Mouse (Mus musculus) ES-Bruce4 (cell line): ENCODE measurements at regions not wholly inside any gene's neighbourhood (a gene's known extent, or its start where the extent isn't known, plus 50 kb on each side); places are given as distances from the start of the nearest gene placed in this dataset.
"Not testable (repeated sequence)": the region's sequence is repeated elsewhere in the genome, so short reads cannot be mapped to it uniquely, and the experiment has no call there.

Source experiments
- CTCF ChIP-seq: IDR thresholded peaks from one replicate; pipeline ENCODE4 v1.8.1; 2011; ENCODE audit warnings: low read depth, low read length
- EP300 ChIP-seq: IDR thresholded peaks from 2 replicates; pipeline ENCODE4 v1.6.1; 2011; ENCODE audit warnings: low read depth, low read length; ENCODE audit not compliant: insufficient read depth

GRCm38 (mm10) chr8:35162166-35162565, 603.4 kb upstream of the Gm19410 start:
- not testable (repeated sequence) for TF ChIP-seq CTCF, EP300
